Mouse (Mus musculus) left cerebral cortex, postnatal 36 days (tissue): ENCODE results near the gene Taar8c. TPM values are rescaled to one million over a fixed set of nuclear protein-coding genes. Genes with fewer than 3 reads are reported as not detected.
"Not testable (repeated sequence)": the region's sequence is repeated elsewhere in the genome, so short reads cannot be mapped to it uniquely, and the experiment has no call there.

Experiments used
- DNase-seq, 2 experiments: peaks; one replicate each; pipeline ENCODE4 v3.0.0; 2021 to 2022; ENCODE audit warnings: low spot score in 2 of 2, mixed read lengths in 1 of 2
- intact Hi-C: fragments of 180-260 bp; cut with DNase I; formaldehyde crosslinking; loops from one replicate; pipeline ENCODE4 v1.15.1; 2025
- total RNA-seq, 2 experiments: library from RNA; stranded (reverse); gene quantifications; 2 replicates each; pipeline ENCODE4 v1.2.3; 2021

Taar8c gene
- total RNA-seq, 2 experiments from 2014 or later = not detected

DNA sequence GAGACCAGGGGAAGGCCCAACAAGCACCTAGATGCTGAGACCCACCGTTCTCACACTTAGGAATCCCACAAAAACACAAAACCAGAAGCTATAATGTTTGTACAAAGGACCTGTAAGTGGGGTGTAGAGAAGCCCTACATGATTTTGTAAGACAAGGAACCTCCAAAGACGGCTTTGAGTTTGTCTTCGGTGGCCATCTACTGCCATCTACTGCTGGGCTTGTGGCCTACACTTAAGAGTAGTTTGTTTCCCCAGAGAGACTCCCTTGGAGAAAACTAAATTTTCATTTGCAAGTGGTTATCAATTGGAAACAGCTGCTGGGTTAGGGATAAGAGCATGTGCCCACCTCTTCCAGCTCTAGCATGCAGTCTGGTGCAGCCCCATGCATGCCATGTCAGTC is 21.5 kb downstream of the Taar8c start:
- DNase-seq = peak; percentile 5 to 38
- intact Hi-C loops = loop anchor here (2.0 kb wide), 2 partner anchors 101 to 267 kb away; no protein-coding TSS in a partner anchor

DNA sequence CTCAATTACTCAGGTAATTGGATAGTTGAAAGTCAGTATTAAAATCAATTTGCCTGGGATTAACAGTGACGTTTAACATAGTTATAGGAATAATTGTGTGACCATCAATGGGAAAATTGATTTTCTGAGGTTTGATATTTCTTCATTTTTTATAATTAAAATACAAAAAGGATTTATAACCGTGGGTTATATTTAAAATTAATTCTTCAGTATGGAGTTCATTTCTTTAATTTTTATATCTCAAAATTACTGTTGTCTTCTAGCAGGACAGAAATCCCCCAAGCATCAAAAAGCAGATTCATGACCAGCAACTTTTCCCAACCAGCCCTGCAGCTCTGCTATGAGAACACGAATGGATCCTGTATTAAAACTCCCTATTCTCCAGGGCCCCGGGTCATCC is 25.5 kb downstream of the Taar8c start, which contains the start of gene Taar8a:
Gene Taar8a (plus strand): TSS at position 301 of the 400 bp plus-strand sequence.
- DNase-seq, intact Hi-C loops: not testable (repeated sequence)

GRCm38 (mm10) chr10:24074751-24075150 is 27.0 kb downstream of the Taar8c start:
- intact Hi-C loops = not testable (repeated sequence)

DNA sequence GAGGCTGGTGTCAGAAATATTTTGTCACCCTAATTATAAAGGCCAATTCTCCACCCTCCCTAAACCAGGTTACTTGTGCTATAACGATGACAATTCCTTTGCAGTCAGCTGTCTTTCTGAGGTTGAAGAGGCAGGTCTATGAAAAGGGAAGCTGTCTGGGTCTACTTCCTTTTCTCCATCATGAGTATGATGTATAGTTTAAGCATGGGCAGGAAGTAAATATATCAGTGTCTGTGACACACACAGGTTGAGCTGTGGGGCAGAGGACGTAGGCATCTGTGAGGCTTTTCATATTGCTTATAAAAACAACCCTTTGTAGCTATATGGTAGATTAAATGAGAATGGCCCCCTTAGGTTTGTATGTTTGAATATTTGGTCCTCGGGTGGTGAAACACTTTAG is 42.7 kb downstream of the Taar8c start:
- intact Hi-C loops = no loop called here
- no peak for DNase-seq

More at GRCm38 (mm10) chr10:24074751-24075150, 27.0 kb downstream of the Taar8c start:
- DNase-seq = not testable (repeated sequence)

- intact Hi-C loops = no loop called here
- DNase-seq = no peak
Observed at GRCm38 (mm10) chr10:24052039-24052438, 49.7 kb downstream of the Taar8c start.

Other genes starting within 250 kb of the Taar8c start
- gene Vnn1, start 207.2 kb downstream of the Taar8c start, total RNA-seq = under 1 TPM in 1 of 2 experiments, not detected in 1; 0.22 TPM
- not detected for gene Taar1, start 181.6 kb downstream of the Taar8c start, total RNA-seq
- not detected for gene Taar2, start 163.3 kb downstream of the Taar8c start, total RNA-seq
- not detected for gene Taar3, start 152.4 kb downstream of the Taar8c start, total RNA-seq
- gene Taar4, start 141.4 kb downstream of the Taar8c start, total RNA-seq = not detected
- gene Taar5, start 131.2 kb downstream of the Taar8c start, total RNA-seq = not detected
- gene Taar6, start 116.3 kb downstream of the Taar8c start, total RNA-seq = not detected
- not detected for gene Taar7a, start 108.4 kb downstream of the Taar8c start, total RNA-seq
- gene Taar7b, start 102.0 kb downstream of the Taar8c start, total RNA-seq = not detected
- not detected for gene Taar7d, start 74.7 kb downstream of the Taar8c start, total RNA-seq
- not detected for gene Taar7e, start 64.3 kb downstream of the Taar8c start, total RNA-seq
- gene Taar7f, start 52.4 kb downstream of the Taar8c start, total RNA-seq = not detected
- gene Taar8a, start 25.4 kb downstream of the Taar8c start, total RNA-seq = not detected
- gene Taar8b, start 9.6 kb downstream of the Taar8c start, total RNA-seq = not detected
- not detected for gene Taar9, start 7.6 kb upstream of the Taar8c start, total RNA-seq
- 100 to 1,000 TPM; 136 to 139 TPM for gene Stx7, start 47.4 kb upstream of the Taar8c start, total RNA-seq
- 1 to 10 TPM; 6.2 to 7.0 TPM for gene Moxd1, start 121.6 kb upstream of the Taar8c start, total RNA-seq